Mouse (Mus musculus) erythroblast, embryonic 14.5 days (primary cell): ENCODE measurements around the gene Necab3.

Source experiments
- GATA1 ChIP-seq: IDR thresholded peaks from 2 replicates; pipeline ENCODE4 v1.6.1; 2012; ENCODE audit warnings: low read length, inconsistent platforms, mixed read lengths
- TAL1 ChIP-seq: IDR thresholded peaks from 3 replicates; pipeline ENCODE4 v1.6.1; 2012; ENCODE audit warnings: low read length, inconsistent platforms, mixed read lengths

- TF ChIP-seq TAL1 (no peak), GATA1 (no peak)
Observed at GRCm38 (mm10) chr2:154568329-154569070, 9.8 kb upstream of the Necab3 start.
